ENCODE assay signal across 8 mouse cellular contexts in genomic region chr10:117953026-117953711, GRCm38 (mm10).
DNase-seq lines count a peak whose midpoint lies in the region; ATAC-seq and TF ChIP-seq lines count a peak whose summit lies in the region.
"Had no signal": no experiment of that assay in that cellular context is flagged by ENCODE, and none has a peak within 500 bp of the region (broad histone marks: within the 10 kb centered on the region; RNA-seq: fewer than 3 reads in every experiment).

No protein-coding gene starts in this region.

- peak; percentile 89 for TF ChIP-seq EP300 in CH12.LX (IDR thresholded peaks at IDR 0.05; ENCODE audit: low read length)
- TF ChIP-seq EP300 in lung, postnatal 0 days (IDR thresholded peaks at IDR 0.05), result no peak

- H3K36me3 ChIP-seq in CH12.LX (replicated peaks in 1 of 2; ENCODE audit: control insufficient read depth in 1 of 2, insufficient read depth in 1 of 2, low read length in 1 of 2), result no peaks in the 10 kb centered on the region
- no peaks in the 10 kb centered on the region for H3K36me3 ChIP-seq in lung, postnatal 0 days (ENCODE audit: insufficient read depth, low read length)
- no peaks in the 10 kb centered on the region for H3K36me3 ChIP-seq in splenic B cell, adult 2 months (ENCODE audit: control insufficient read depth, insufficient read depth, low read length, poor library complexity, severe bottlenecking)
- no peaks in the 10 kb centered on the region for H3K36me3 ChIP-seq in midbrain, embryonic 10.5 days
- H3K36me3 ChIP-seq: forebrain, embryonic 10.5 days had no signal

- dilution Hi-C loops in CH12.LX (cut with MboI; ENCODE audit: extremely low pct_ligation_motif_present, extremely low pct_unique_long_range_greater_than_20kb, low sequenced_read_pairs), result no loop called here

- peak; percentile 84 for DNase-seq in CH12.LX (ENCODE audit: extremely low read depth)
- DNase-seq in ZHBTc4 (ENCODE audit: low read depth, low spot score), result peak; percentile 91
- peak; percentile 43 for DNase-seq in lung, postnatal 0 days (ENCODE audit: low spot score)
- DNase-seq in splenic B cell, adult 2 months (ENCODE audit: low read depth, low spot score), result peak; percentile 87
- no peak for DNase-seq in midbrain, embryonic 10.5 days (ENCODE audit: low spot score)
- DNase-seq in right cerebral cortex, adult 18-20 months, result no peak
- no peak for DNase-seq in cerebellum, adult 8-10 months

- no peak for TF ChIP-seq CTCF in CH12.LX (conservative IDR thresholded peaks at IDR 0.05 in 1 of 2, IDR thresholded peaks at IDR 0.05 in 1 of 2; ENCODE audit: low read depth in 2 of 2, low read length in 2 of 2)
- TF ChIP-seq CTCF in lung, postnatal 0 days (IDR thresholded peaks at IDR 0.05), result no peak

- no peaks in the 10 kb centered on the region for H3K9me3 ChIP-seq in CH12.LX (replicated peaks; ENCODE audit: low read length)
- H3K9me3 ChIP-seq in lung, postnatal 0 days (ENCODE audit: low read length), result no peaks in the 10 kb centered on the region
- no peaks in the 10 kb centered on the region for H3K9me3 ChIP-seq in midbrain, embryonic 10.5 days (replicated peaks)
- H3K9me3 ChIP-seq: forebrain, embryonic 10.5 days had no signal

- TF ChIP-seq RAD21 in CH12.LX (IDR thresholded peaks at IDR 0.05; ENCODE audit: low read depth, low read length), result no peak; the same call in 1 of the 2 replicates

- no peak overlapping the region for H3K9ac ChIP-seq in CH12.LX (ENCODE audit: insufficient read depth, low read depth)
- no peak overlapping the region for H3K9ac ChIP-seq in lung, postnatal 0 days (replicated peaks; ENCODE audit: low read depth)

- peak; percentile 16; the same call in 1 of the 2 replicates for ATAC-seq in lung, postnatal 0 days

- H3K4me1 ChIP-seq in CH12.LX (ENCODE audit: control insufficient read depth in 1 of 2, insufficient read depth in 2 of 2), result peaks cover 24 to 47% of the 10 kb centered on the region in 2 experiments
- H3K4me1 ChIP-seq in lung, postnatal 0 days (ENCODE audit: insufficient read depth, low read depth, low read length), result peaks cover 5% of the 10 kb centered on the region; the same call in 1 of the 2 replicates
- no peaks in the 10 kb centered on the region for H3K4me1 ChIP-seq in midbrain, embryonic 10.5 days
- H3K4me1 ChIP-seq: forebrain, embryonic 10.5 days had no signal

- peak overlapping the region; percentile 48 for H3K4me2 ChIP-seq in CH12.LX (ENCODE audit: insufficient read depth, low read depth, poor library complexity, severe bottlenecking)
- no peak overlapping the region for H3K4me2 ChIP-seq in lung, postnatal 0 days (replicated peaks; ENCODE audit: low read depth, low read length)

- H3K79me2 ChIP-seq in CH12.LX (replicated peaks; ENCODE audit: control insufficient read depth, extremely low read depth, insufficient read depth, poor library complexity, severe bottlenecking), result no peaks in the 10 kb centered on the region

- in situ Hi-C loops in CH12.LX (cut with MboI; ENCODE audit: low pct_ligation_motif_present, low pct_unique_long_range_greater_than_20kb, low sequenced_read_pairs), result no loop called here

- peak overlapping the region; percentile 7 to 35 (median 28) for H3K4me3 ChIP-seq in CH12.LX (replicated peaks in 1 of 3; ENCODE audit: low read depth in 2 of 3, low read length in 2 of 3, poor library complexity in 1 of 3)
- no peak overlapping the region for H3K4me3 ChIP-seq in lung, postnatal 0 days (ENCODE audit: low read depth, low read length)
- H3K4me3 ChIP-seq in midbrain, embryonic 10.5 days, result no peak overlapping the region
- H3K4me3 ChIP-seq: forebrain, embryonic 10.5 days had no signal

- 25% methylated on average over 12 of the region's 12 CpGs for WGBS in lung, postnatal 0 days
- 27% methylated on average over 12 of the region's 12 CpGs for WGBS in midbrain, embryonic 10.5 days

- no peaks in the 10 kb centered on the region for H3K27me3 ChIP-seq in CH12.LX (replicated peaks)
- H3K27me3 ChIP-seq in lung, postnatal 0 days (replicated peaks; ENCODE audit: insufficient read depth, low read length), result no peaks in the 10 kb centered on the region
- no peaks in the 10 kb centered on the region for H3K27me3 ChIP-seq in splenic B cell, adult 2 months (ENCODE audit: control insufficient read depth, insufficient read depth, low read length, poor library complexity, severe bottlenecking)
- H3K27me3 ChIP-seq in midbrain, embryonic 10.5 days (ENCODE audit: low read depth, poor library complexity, severe bottlenecking), result no peaks in the 10 kb centered on the region

- TF ChIP-seq POLR2A in CH12.LX (IDR thresholded peaks at IDR 0.05; ENCODE audit: low read depth, low read length), result peak; percentile 16

- peak overlapping the region; percentile 27 for H3K27ac ChIP-seq in CH12.LX (ENCODE audit: insufficient read depth, low read depth)
- peak overlapping the region; percentile 20; the same call in 1 of the 2 replicates for H3K27ac ChIP-seq in lung, postnatal 0 days (ENCODE audit: low read length)
- no peak overlapping the region for H3K27ac ChIP-seq in midbrain, embryonic 10.5 days (replicated peaks)
- H3K27ac ChIP-seq: forebrain, embryonic 10.5 days had no signal

TF ChIP-seq in CH12.LX, 34 proteins besides CTCF, POLR2A, EP300 and RAD21:
- TF ChIP-seq MEF2A (IDR thresholded peaks at IDR 0.05; ENCODE audit: borderline replicate concordance, low read depth, low read length), result peak; percentile 98
- peak; percentile 42; the same call in 1 of the 2 replicates for TF ChIP-seq ELF1 (IDR thresholded peaks at IDR 0.05; ENCODE audit: low read depth, low read length)
- peak; percentile 80 for TF ChIP-seq IRF4 (IDR thresholded peaks at IDR 0.05; ENCODE audit: low read depth, low read length)
- no peak for TF ChIP-seq NRF1 (IDR thresholded peaks at IDR 0.05; ENCODE audit: low read depth, low read length)
- TF ChIP-seq JUN (IDR thresholded peaks at IDR 0.05; ENCODE audit: insufficient read depth, low read depth, low read length), result 0 out of 2 replicates have a peak, but pooled peaks have one; percentile 16
- TF ChIP-seq TBP (conservative IDR thresholded peaks at IDR 0.05; ENCODE audit: low read depth, low read length), result peak; percentile 48; the same call in 1 of the 2 replicates
- TF ChIP-seq SIN3A (IDR thresholded peaks at IDR 0.05; ENCODE audit: low read length), result peak; percentile 41; the same call in 1 of the 2 replicates
- TF ChIP-seq ZMIZ1 (IDR thresholded peaks at IDR 0.05; ENCODE audit: low read depth, low read length), result no peak
- 0 out of 2 replicates have a peak, but pooled peaks have one; percentile 58 for TF ChIP-seq MAFK (IDR thresholded peaks at IDR 0.05; ENCODE audit: insufficient replicate concordance, low read length)
- no peak for TF ChIP-seq GABPA (IDR thresholded peaks at IDR 0.05; ENCODE audit: insufficient replicate concordance, low read depth, low read length)
- peak; percentile 87 for TF ChIP-seq ETS1 (conservative IDR thresholded peaks at IDR 0.05; ENCODE audit: low read depth, low read length)
- TF ChIP-seq E2F4 (IDR thresholded peaks at IDR 0.05; ENCODE audit: insufficient replicate concordance, low read depth, low read length), result no peak
- TF ChIP-seq TCF12 (IDR thresholded peaks at IDR 0.05; ENCODE audit: low read depth, low read length), result peak; percentile 60; the same call in 1 of the 2 replicates
- peak; percentile 88 for TF ChIP-seq CHD2 (IDR thresholded peaks at IDR 0.05; ENCODE audit: low read length)
- TF ChIP-seq BHLHE40 (IDR thresholded peaks at IDR 0.05; ENCODE audit: low read depth, low read length), result peak; percentile 69
- TF ChIP-seq KAT2A (IDR thresholded peaks at IDR 0.05; ENCODE audit: insufficient replicate concordance, low read length), result no peak
- no peak for TF ChIP-seq POLR2AphosphoS2 (IDR thresholded peaks at IDR 0.05; ENCODE audit: low read depth, low read length)
- TF ChIP-seq MAZ (IDR thresholded peaks at IDR 0.05; ENCODE audit: low read depth, low read length), result no peak; the same call in 1 of the 2 replicates
- TF ChIP-seq SMC3 (IDR thresholded peaks at IDR 0.05; ENCODE audit: low read depth, low read length), result peak; percentile 6; the same call in 1 of the 2 replicates
- TF ChIP-seq PAX5 (IDR thresholded peaks at IDR 0.05; ENCODE audit: low read length), result no peak
- no peak for TF ChIP-seq ZKSCAN1 (IDR thresholded peaks at IDR 0.05; ENCODE audit: borderline replicate concordance, low read depth, low read length)

Comparison
In these comparisons a context has a peak if more than half of its experiments do, and no peak if none do; other contexts are left out.
1. DNase-seq: peak in CH12.LX (single experiment), ZHBTc4 (single experiment), lung, postnatal 0 days (single experiment) and splenic B cell, adult 2 months (single experiment); none in midbrain, embryonic 10.5 days (single experiment), right cerebral cortex, adult 18-20 months (single experiment) and cerebellum, adult 8-10 months (single experiment).
2. H3K4me3 ChIP-seq: peak in CH12.LX (3 of 3); none in lung, postnatal 0 days (single experiment) and midbrain, embryonic 10.5 days (single experiment).